Mouse (Mus musculus) testis, adult 2 months (tissue): ENCODE measurements around the gene Mrps5.

Source experiments
- CTCF ChIP-seq: fragments of 200-500 bp; IDR thresholded peaks from 2 replicates; pipeline ENCODE4 v1.5.1; 2012; ENCODE audit warnings: low read depth, mild to moderate bottlenecking, inconsistent platforms, low read length, moderate library complexity; ENCODE audit not compliant: control insufficient read depth, insufficient read depth, insufficient replicate concordance
- POLR2A ChIP-seq: fragments of 200-500 bp; IDR thresholded peaks from 2 replicates; pipeline ENCODE4 v1.6.1; 2012; ENCODE audit warnings: low read depth, mild to moderate bottlenecking, inconsistent platforms, low read length, moderate library complexity; ENCODE audit not compliant: control insufficient read depth

GRCm38 (mm10) chr2:127612288-127612687, 25.3 kb downstream of the Mrps5 start:
- TF ChIP-seq POLR2A: no peak
- TF ChIP-seq CTCF: no peak
